Mouse (Mus musculus) C3H10T1/2 (cell line): ENCODE measurements around the gene Cntn6. TPM values are rescaled to one million over a fixed set of nuclear protein-coding genes. Genes with fewer than 3 reads are reported as not detected.

Source experiments
- polyA plus RNA-seq, 2 experiments: library from polyadenylated mRNA; unstranded; fragments of >200 nt; fragmentation: generic; extraction: Trizol; gene quantifications; one replicate each; pipeline ENCODE4 v1.2.1; 2012; ENCODE audit warnings: missing spikeins in 2 of 2

Gene Cntn6
- polyA plus RNA-seq = under 1 TPM in 1 of 2 experiments, not detected in 1; 0.06 TPM

GRCm38 (mm10) chr6:104492490-104493431 lies at the start of gene Cntn6:
Gene Cntn6, plus strand, starts transcription at chr6:104492790.

